Mouse (Mus musculus): ENCODE data around the gene Olfr599. TPM values are rescaled to one million over a fixed set of nuclear protein-coding genes. Genes with fewer than 3 reads are reported as not detected.
"Not testable (repeated sequence)": the region's sequence is repeated elsewhere in the genome, so short reads cannot be mapped to it uniquely, and the experiment has no call there.

The Olfr599 gene
- not detected in 2 replicates for polyA plus RNA-seq (2014; fragmentation: Nextera tagmentation; extraction: Ambion mirVana)

GRCm38 (mm10) chr7:103335617-103336016 lies at the start of gene Olfr599:
Gene Olfr599, plus strand, starts transcription at chr7:103335917.
- no peaks in the 10 kb centered on the region for H3K36me3 ChIP-seq (replicated peaks; ENCODE audit: control insufficient read depth, insufficient read depth, low read depth, low read length)
- DNase-seq (ENCODE audit: low spot score) (no peak), ATAC-seq (replicated peaks; ENCODE audit: insufficient number of reproducible peaks, low FRiP score, low TSS enrichment, low read depth) (no peak)
- no peak within 1 kb of the TSS for H3K27ac ChIP-seq (replicated peaks; ENCODE audit: low read depth, low read length)
- no peak within 1 kb of the TSS for H3K4me3 ChIP-seq (ENCODE audit: low read depth, low read length)
- no peaks in the 10 kb centered on the region for H3K9me3 ChIP-seq (replicated peaks; ENCODE audit: control insufficient read depth, low read length)
- 63% methylated on average over 1 of the region's 1 CpGs for WGBS
- no peak within 1 kb of the TSS for H3K9ac ChIP-seq (replicated peaks; ENCODE audit: low read length)
- no peaks in the 10 kb centered on the region for H3K4me1 ChIP-seq (ENCODE audit: control insufficient read depth, insufficient read depth, low read length)
- H3K4me2 ChIP-seq (ENCODE audit: low read depth, low read length) = no peak within 1 kb of the TSS
- no peaks in the 10 kb centered on the region for H3K27me3 ChIP-seq (ENCODE audit: control insufficient read depth, insufficient read depth, low read length)

DNA sequence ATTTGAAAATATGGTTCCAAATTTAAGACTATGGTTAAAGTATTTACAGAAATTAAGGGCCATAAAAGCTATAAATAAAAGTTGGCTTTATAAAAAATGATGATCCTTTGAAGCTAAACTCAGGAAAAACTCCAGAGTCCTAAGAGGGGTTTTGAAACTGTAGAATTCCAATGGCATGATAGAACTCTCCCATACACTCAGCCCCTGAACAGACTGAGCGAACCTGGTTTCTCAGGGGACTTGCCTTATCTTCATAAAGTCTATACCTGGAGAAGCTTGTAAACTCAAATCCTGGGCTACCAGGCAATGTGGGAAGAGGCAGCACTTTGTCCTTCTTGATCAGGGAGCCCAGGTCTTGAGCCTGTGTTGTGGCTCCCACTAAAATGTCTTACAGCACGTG lies 30.4 kb upstream of the Olfr599 start, which contains the start of gene Olfr596:
TSS of gene Olfr596 (plus strand) at position 301 of the 400 bp plus-strand sequence.
- H3K4me3 ChIP-seq (ENCODE audit: low read depth, low read length); DNase-seq (ENCODE audit: low spot score); H3K9ac ChIP-seq (replicated peaks; ENCODE audit: low read length); ATAC-seq (replicated peaks; ENCODE audit: insufficient number of reproducible peaks, low FRiP score, low TSS enrichment, low read depth); H3K9me3 ChIP-seq (replicated peaks; ENCODE audit: control insufficient read depth, low read length); H3K4me2 ChIP-seq (ENCODE audit: low read depth, low read length); H3K27ac ChIP-seq (replicated peaks; ENCODE audit: low read depth, low read length); H3K27me3 ChIP-seq (ENCODE audit: control insufficient read depth, insufficient read depth, low read length); H3K4me1 ChIP-seq (ENCODE audit: control insufficient read depth, insufficient read depth, low read length); H3K36me3 ChIP-seq (replicated peaks; ENCODE audit: control insufficient read depth, insufficient read depth, low read depth, low read length): not testable (repeated sequence)
- 92% methylated on average over 2 of the region's 2 CpGs for WGBS

DNA sequence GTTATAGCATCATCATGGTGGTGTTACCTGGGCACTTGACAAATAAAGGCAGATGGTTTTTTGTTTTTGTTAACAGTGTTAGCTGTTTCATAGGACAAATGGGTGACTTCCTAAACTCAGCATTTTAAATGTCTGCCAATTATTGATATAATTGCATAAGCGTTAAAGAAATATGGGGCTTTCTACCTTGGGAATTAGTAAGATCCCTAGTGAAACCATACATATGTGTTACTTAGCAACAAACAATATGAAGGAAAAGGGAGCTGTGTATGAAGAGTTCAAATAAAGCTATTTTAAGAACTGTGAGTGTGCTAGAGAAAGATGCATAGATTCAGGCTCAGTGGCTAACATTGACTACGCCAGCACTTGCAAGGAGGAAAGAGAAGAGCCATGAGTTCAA lies 19.7 kb upstream of the Olfr599 start, which contains the start of gene Olfr597:
TSS of gene Olfr597 (plus strand) at position 301 of the 400 bp plus-strand sequence.
- not testable (repeated sequence) for H3K4me1 ChIP-seq (ENCODE audit: control insufficient read depth, insufficient read depth, low read length); ATAC-seq (replicated peaks; ENCODE audit: insufficient number of reproducible peaks, low FRiP score, low TSS enrichment, low read depth); H3K9ac ChIP-seq (replicated peaks; ENCODE audit: low read length); H3K4me2 ChIP-seq (ENCODE audit: low read depth, low read length); H3K4me3 ChIP-seq (ENCODE audit: low read depth, low read length); DNase-seq (ENCODE audit: low spot score); H3K27ac ChIP-seq (replicated peaks; ENCODE audit: low read depth, low read length); H3K27me3 ChIP-seq (ENCODE audit: control insufficient read depth, insufficient read depth, low read length); H3K36me3 ChIP-seq (replicated peaks; ENCODE audit: control insufficient read depth, insufficient read depth, low read depth, low read length); H3K9me3 ChIP-seq (replicated peaks; ENCODE audit: control insufficient read depth, low read length)
- WGBS = 75% methylated on average over 2 of the region's 2 CpGs

DNA sequence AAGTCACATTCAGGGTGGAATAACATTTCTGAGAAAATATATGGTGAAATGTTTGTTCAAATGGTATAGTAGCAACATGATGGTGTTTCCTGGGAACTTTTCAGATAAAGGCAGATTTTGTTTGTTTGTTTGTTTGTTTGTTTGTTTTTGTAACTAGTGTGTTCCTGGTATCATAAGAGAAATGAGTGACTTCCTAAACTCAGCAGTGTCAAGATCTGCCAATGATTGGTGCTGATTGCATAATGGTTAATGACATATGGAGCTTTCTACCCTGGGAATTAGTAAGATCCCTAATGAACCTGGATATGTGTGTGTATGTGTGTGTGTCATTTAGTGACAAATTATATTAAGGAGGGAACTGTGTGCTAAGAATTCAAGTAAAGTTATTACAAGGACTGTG lies 12.4 kb upstream of the Olfr599 start, which contains the start of gene Olfr598:
TSS of gene Olfr598 (plus strand) at position 301 of the 400 bp plus-strand sequence.
- no peak within 1 kb of the TSS for H3K9ac ChIP-seq (replicated peaks; ENCODE audit: low read length)
- no peaks in the 10 kb centered on the region for H3K36me3 ChIP-seq (replicated peaks; ENCODE audit: control insufficient read depth, insufficient read depth, low read depth, low read length)
- H3K27me3 ChIP-seq (ENCODE audit: control insufficient read depth, insufficient read depth, low read length) = no peaks in the 10 kb centered on the region
- H3K4me2 ChIP-seq (ENCODE audit: low read depth, low read length) = no peak within 1 kb of the TSS
- no peaks in the 10 kb centered on the region for H3K9me3 ChIP-seq (replicated peaks; ENCODE audit: control insufficient read depth, low read length)
- no peaks in the 10 kb centered on the region for H3K4me1 ChIP-seq (ENCODE audit: control insufficient read depth, insufficient read depth, low read length)
- no peak within 1 kb of the TSS for H3K27ac ChIP-seq (replicated peaks; ENCODE audit: low read depth, low read length)
- no peak within 1 kb of the TSS for H3K4me3 ChIP-seq (ENCODE audit: low read depth, low read length)
- ATAC-seq (replicated peaks; ENCODE audit: insufficient number of reproducible peaks, low FRiP score, low TSS enrichment, low read depth) = no peak
- no peak for DNase-seq (ENCODE audit: low spot score)

DNA sequence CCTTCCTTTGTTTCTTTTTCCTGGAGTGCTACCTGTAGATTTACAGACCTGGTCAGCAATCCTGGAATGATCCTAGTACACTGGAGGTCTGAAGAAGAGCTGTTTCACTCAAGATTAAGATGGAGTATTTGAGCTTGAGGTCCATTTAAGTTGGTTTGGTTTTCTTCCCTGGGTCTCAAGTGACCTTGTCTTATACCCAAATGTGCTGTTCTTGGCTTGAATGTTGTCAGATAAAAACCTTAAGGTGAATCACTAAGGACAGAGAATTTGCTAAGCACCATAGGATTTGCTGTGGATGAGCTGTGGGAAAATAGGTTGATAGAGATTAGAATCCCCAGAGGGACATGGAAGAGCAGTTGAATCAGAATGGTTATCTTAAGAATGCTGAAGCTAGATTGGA lies 13.9 kb downstream of the Olfr599 start, which contains the start of gene Olfr600:
TSS of gene Olfr600 (minus strand) at position 101 of the 400 bp plus-strand sequence.
- Histone ChIP-seq H3K9me3 (replicated peaks; ENCODE audit: control insufficient read depth, low read length) (no peaks in the 10 kb centered on the region), H3K27me3 (ENCODE audit: control insufficient read depth, insufficient read depth, low read length) (no peaks in the 10 kb centered on the region), H3K4me1 (ENCODE audit: control insufficient read depth, insufficient read depth, low read length) (no peaks in the 10 kb centered on the region), H3K4me3 (ENCODE audit: low read depth, low read length) (no peak within 1 kb of the TSS), H3K9ac (replicated peaks; ENCODE audit: low read length) (no peak within 1 kb of the TSS), H3K36me3 (replicated peaks; ENCODE audit: control insufficient read depth, insufficient read depth, low read depth, low read length) (no peaks in the 10 kb centered on the region), H3K27ac (replicated peaks; ENCODE audit: low read depth, low read length) (no peak within 1 kb of the TSS), H3K4me2 (ENCODE audit: low read depth, low read length) (no peak within 1 kb of the TSS)
- DNase-seq (ENCODE audit: low spot score) (no peak), ATAC-seq (replicated peaks; ENCODE audit: insufficient number of reproducible peaks, low FRiP score, low TSS enrichment, low read depth) (no peak)

GRCm38 (mm10) chr7:103362555-103362954 lies 26.8 kb downstream of the Olfr599 start, which contains the start of gene Olfr601:
Gene Olfr601, minus strand, starts transcription at chr7:103362655.
- Histone ChIP-seq H3K27ac (replicated peaks; ENCODE audit: low read depth, low read length) (no peak within 1 kb of the TSS), H3K9me3 (replicated peaks; ENCODE audit: control insufficient read depth, low read length) (no peaks in the 10 kb centered on the region), H3K4me3 (ENCODE audit: low read depth, low read length) (no peak within 1 kb of the TSS), H3K4me1 (ENCODE audit: control insufficient read depth, insufficient read depth, low read length) (no peaks in the 10 kb centered on the region), H3K36me3 (replicated peaks; ENCODE audit: control insufficient read depth, insufficient read depth, low read depth, low read length) (no peaks in the 10 kb centered on the region), H3K27me3 (ENCODE audit: control insufficient read depth, insufficient read depth, low read length) (no peaks in the 10 kb centered on the region), H3K9ac (replicated peaks; ENCODE audit: low read length) (no peak within 1 kb of the TSS), H3K4me2 (ENCODE audit: low read depth, low read length) (no peak within 1 kb of the TSS)
- WGBS = 88% methylated on average over 1 of the region's 1 CpGs
- DNase-seq (ENCODE audit: low spot score) = no peak
- no peak for ATAC-seq (replicated peaks; ENCODE audit: insufficient number of reproducible peaks, low FRiP score, low TSS enrichment, low read depth)

DNA sequence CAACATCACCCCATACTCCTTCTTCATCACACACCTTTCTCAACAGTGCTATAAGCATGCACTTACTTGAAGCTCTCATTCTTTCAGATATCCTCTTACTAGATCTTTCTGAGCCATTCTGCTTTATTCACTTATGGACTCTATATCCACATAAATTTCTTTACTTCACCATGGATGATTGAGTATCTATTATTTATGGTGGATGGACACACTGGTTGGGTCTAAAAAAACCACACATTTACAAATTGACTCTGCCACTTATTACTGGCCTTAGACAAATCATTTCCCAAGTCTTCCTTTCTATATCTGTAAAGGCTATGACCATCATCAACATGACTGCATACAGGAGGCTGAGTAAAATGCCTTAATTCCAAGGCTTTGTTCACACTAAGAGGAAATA lies 50.4 kb downstream of the Olfr599 start, which contains the start of gene Olfr603:
TSS of gene Olfr603 (minus strand) at position 101 of the 400 bp plus-strand sequence.
- DNase-seq (ENCODE audit: low spot score) = no peak
- Histone ChIP-seq H3K9me3 (replicated peaks; ENCODE audit: control insufficient read depth, low read length) (no peaks in the 10 kb centered on the region), H3K27me3 (ENCODE audit: control insufficient read depth, insufficient read depth, low read length) (no peaks in the 10 kb centered on the region), H3K36me3 (replicated peaks; ENCODE audit: control insufficient read depth, insufficient read depth, low read depth, low read length) (no peaks in the 10 kb centered on the region), H3K9ac (replicated peaks; ENCODE audit: low read length) (no peak within 1 kb of the TSS), H3K27ac (replicated peaks; ENCODE audit: low read depth, low read length) (no peak within 1 kb of the TSS), H3K4me1 (ENCODE audit: control insufficient read depth, insufficient read depth, low read length) (no peaks in the 10 kb centered on the region), H3K4me2 (ENCODE audit: low read depth, low read length) (no peak within 1 kb of the TSS), H3K4me3 (ENCODE audit: low read depth, low read length) (no peak within 1 kb of the TSS)
- no peak for ATAC-seq (replicated peaks; ENCODE audit: insufficient number of reproducible peaks, low FRiP score, low TSS enrichment, low read depth)
